Mouse (Mus musculus): ENCODE data around the gene Prok1.

Prok1 gene

DNA sequence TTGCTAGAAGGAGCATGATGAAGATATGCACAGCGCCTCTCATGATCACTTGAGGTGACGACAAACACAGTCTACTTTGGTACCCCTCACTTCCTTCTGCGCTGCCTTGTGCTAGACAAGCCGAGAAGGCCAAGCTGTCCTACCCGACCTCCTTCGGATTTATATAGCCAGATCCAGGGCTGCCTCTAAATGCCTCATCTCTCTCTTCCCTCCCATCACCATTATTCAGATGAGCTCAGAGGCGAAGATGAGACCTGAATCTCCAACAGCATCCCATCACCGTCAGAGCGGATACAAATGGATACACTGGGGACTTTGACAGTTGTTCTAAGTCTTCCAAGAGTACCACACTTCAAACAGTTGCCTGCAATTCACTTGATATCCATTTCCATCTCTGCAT lies at the start of gene Prok1:
Prok1 (minus strand) TSS at position 101 of the 400 bp plus-strand sequence.
- no peak for DNase-seq (ENCODE audit: low read depth, low spot score)

- DNase-seq (ENCODE audit: low read depth, low spot score), result no peak
Measured at GRCm38 (mm10) chr3:107287346-107287745, 47.8 kb upstream of the Prok1 start.

- DNase-seq (ENCODE audit: low read depth, low spot score), result no peak
Measured at GRCm38 (mm10) chr3:107286123-107286522, 46.6 kb upstream of the Prok1 start.

- DNase-seq (ENCODE audit: low read depth, low spot score), result peak; percentile 84
Measured at GRCm38 (mm10) chr3:107278479-107279269, 39.2 kb upstream of the Prok1 start, which contains the start of gene Lamtor5. TSS of gene Lamtor5 (plus strand) at chr3:107278858.

GRCm38 (mm10) chr3:107276626-107277025 lies 37.1 kb upstream of the Prok1 start:
- DNase-seq (ENCODE audit: low read depth, low spot score), result no peak

GRCm38 (mm10) chr3:107275996-107276395 lies 36.5 kb upstream of the Prok1 start:
- no peak for DNase-seq (ENCODE audit: low read depth, low spot score)

DNA sequence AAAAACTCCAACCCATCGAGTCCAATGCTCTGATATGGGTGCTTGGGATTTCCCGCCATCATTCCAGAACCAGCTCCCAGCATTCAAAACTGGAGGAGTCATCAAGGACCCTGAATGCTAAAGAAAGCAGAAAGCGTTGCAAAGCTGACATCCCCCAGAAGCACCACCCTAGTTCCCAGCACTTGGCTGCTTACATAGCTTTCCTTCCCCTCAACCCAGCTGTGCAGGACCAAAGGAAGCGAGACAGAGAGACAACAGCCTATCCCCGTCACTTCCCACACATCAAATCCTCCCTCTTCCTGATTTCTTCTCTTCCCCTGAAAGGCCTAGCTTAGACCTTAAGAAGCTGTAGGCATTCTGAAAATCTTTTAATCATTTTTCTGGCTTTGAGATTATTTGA lies 35.8 kb upstream of the Prok1 start:
- DNase-seq (ENCODE audit: low read depth, low spot score), result no peak

DNA sequence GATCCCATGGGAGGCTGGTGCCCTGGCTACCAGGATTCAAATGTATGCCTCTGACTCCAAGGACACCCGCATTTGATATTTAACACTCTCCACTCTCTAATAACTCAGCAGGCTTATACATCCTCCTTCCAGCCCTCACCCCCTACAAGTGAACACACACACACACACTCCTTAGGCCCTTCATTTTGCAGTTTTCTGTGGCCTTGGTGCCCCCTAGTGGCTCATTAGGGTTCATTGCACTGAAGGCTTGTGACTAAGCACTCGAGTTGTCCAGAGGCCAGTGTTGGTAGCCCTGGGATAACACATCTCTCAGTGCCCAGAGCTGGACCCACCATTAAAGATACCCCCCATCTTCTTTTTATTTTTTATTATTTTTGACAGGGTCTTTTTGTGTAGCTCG lies 34.3 kb upstream of the Prok1 start:
- peak; percentile 36 for DNase-seq (ENCODE audit: low read depth, low spot score)

DNA sequence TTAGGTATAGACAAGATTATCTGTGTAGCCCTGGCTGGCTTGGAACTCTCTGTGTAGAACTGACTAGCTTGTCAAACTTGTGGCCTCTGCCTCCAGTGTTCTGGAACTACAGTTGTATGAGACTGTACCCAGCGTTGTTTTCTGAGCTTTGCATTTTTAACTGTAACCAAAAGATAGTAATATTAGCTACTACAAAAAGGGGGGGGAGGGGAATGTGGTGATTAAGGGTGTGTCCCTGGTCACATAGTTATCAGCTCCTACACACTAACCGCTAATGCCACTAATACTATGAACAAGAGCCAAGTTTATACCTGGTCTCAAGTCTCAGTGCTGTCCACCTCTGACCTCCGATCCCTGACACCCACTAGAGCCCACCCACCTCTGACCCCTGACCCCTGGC lies 32.9 kb upstream of the Prok1 start:
- no peak for DNase-seq (ENCODE audit: low read depth, low spot score)

DNA sequence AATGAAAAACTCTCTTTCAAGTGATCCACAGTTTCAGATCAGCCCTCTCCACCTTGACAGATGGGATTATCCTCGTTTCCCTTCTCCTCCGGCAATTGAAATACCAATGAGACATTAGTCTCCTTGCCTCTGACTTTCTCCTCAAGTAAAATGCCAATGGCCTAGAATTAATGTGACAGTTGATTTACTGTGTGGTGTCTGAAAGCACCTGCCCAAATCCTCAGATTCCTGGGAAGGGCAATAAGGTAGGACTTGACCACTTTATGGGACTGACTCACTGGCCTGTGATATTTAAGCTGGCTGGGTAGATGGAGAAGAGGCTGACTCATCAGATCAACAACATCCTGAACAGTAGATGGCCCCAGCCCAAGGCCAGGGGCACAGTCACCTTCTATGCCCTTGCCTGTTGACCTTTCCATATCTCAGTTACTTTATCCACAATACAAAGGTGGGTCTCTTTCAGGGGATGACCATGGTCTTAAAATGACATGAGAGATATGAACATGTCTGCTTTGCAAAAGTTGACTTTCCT lies 27.4 kb upstream of the Prok1 start:
- DNase-seq (ENCODE audit: low read depth, low spot score), result no peak

DNA sequence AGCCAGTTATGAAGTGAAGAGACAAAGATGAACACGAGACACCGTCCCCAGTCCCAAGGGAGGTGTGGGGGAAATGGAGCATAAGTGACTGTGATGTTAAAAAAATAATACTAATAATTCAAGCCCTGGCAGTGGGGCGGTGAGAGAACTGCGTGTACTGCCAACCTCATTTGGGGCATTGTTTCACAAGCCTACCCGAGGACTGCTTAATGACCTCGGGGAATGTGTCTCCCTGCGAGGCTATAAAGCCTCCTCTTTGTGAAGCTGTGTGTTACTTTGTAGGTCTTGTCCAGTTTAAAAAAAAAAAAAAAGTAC lies 22.3 kb upstream of the Prok1 start:
- no peak for DNase-seq (ENCODE audit: low read depth, low spot score)

DNA sequence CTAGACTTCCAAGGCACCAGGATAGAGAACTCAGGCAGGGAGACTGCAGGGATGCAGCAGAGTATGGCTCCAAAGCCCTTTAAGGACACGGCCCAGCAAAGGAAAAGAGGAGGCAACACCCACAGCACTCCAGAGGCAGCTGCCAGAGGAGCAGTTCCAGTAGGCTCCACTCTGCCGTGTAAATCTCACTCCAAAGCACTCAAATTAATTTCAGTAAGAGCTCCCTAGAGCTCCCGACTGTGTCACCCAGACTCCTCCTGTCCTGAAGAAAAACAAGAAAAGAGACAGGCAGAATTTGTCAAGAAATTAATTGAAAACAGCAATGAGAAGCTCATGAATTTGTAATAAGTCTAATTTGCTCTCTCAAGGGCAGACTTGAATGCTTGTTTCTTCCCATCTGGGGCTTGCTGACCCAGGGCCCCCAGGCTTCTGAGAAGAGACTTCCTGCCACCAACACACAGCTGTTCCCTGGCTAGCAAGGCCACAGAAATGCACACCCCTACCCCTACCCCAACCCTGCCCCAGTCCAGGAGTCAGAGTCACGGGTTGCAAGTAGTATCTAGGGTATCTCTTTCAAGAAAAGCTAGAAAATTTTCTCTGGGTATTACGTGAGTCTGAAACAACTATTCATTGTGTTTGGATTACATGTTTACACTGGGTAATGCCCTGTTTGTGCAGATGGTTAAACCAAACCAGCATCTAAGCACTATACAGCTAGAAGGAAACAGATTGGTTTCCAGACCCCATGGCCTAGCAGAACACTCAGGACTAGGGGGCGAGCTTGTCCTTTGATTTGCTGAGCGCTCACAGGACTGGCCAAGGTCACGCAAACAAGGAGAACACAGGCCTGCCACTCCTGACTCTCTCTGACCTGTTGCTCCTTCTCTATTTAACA lies 21.7 kb upstream of the Prok1 start:
- DNase-seq (ENCODE audit: low read depth, low spot score), result peak; percentile 22

DNA sequence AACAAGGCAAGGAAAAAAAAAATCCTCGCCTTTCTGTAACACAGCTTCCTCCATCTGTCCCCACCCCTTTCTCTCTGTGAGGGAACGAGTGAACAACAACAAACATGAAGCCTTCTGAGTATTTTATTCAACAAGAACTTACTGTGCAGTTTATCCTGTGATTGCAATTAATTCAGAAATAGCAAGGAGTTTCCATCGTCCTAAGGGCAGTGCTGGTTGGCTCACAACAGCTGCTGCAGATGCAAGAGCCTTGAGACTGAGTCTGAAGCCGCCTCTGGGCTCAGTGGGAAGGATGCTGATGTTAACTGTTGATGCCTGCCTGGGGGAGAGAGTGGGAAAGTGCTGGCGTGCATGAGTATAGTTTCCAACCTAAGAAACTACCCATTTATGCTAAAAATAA lies 18.4 kb upstream of the Prok1 start:
- DNase-seq (ENCODE audit: low read depth, low spot score), result no peak

DNA sequence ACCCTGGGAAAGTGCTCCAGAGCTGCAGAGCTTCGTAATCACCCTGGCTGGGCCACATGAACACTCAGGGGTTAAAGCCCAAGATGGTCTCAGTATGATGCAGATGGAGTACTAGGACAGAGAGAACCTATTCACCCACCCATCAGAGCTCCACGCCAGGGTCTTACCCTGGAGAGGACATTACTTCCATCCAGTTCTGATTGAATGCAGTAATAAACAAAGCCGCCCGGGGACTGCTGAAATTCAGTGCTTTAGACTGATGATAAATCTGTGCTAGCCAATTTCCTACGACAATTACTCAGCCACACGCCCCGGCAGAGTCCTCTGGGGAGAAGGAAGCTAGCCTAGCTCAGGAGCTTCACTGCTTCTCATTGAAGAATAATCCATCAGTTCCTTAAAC lies 17.2 kb upstream of the Prok1 start:
- no peak for DNase-seq (ENCODE audit: low read depth, low spot score)

- DNase-seq (ENCODE audit: low read depth, low spot score), result no peak
Measured at GRCm38 (mm10) chr3:107255992-107256391, 16.5 kb upstream of the Prok1 start.

DNA sequence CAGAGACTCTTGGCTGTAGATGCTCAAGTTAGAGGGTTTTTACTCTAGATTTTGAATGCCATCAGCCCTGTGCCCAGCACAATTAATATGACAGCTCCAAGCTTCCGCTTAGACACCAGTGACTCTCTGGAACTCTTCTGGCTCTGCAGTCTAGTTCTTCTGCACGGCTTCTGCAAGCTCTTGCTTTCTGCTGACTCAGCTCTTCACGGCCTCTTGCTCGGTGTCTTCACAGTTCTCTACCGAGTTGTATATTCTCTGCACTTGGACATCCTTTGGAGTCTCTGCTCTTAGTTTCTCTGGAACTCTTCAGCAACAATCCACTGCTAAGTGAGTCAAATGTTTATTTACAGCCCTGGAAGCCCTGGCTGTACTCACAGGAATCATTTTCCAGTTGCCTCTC lies 14.4 kb upstream of the Prok1 start:
- peak; percentile 10 for DNase-seq (ENCODE audit: low read depth, low spot score)

DNA sequence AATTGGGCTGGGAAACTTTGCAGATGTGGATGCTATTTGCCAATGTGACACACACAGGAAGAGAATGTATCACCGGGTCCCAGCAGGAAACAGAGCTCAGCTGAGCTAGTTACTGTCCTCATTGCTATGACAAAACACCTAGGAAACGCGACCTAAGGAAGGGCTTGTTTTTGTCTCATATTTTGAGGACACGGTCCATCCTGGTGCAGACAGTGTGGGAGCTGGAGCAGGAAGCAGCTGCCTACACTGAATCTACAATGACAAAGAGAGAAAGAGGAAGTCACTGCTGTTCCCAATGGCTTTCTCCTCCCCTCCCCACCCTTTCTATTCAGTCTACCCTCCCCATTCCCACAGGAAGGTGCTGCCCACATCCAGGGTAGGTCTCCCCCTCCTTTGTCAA lies 12.5 kb upstream of the Prok1 start:
- DNase-seq (ENCODE audit: low read depth, low spot score), result no peak

- no peak for DNase-seq (ENCODE audit: low read depth, low spot score)
Measured at GRCm38 (mm10) chr3:107250320-107250719, 10.8 kb upstream of the Prok1 start.

DNA sequence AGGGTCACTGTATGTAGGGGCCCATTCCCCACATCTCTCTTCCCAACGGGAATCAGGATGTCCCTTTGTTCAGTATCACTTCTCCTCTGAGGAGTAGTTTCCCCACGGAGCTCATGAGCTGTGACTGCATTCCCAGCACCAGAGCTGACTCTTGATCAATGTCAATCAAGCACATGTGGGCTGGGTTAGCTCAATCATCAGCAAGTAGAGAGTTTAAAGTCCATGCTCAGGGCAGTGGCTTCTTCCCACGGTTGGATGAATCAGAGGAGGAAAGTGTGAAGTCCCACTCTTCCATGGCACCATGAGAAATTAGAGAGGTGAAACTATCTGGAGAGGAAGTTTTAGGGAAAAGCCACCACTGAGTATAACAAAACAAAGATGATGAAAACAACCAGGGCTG lies 9.5 kb upstream of the Prok1 start:
- no peak for DNase-seq (ENCODE audit: low read depth, low spot score)

GRCm38 (mm10) chr3:107246876-107247275 lies 7.4 kb upstream of the Prok1 start:
- no peak for DNase-seq (ENCODE audit: low read depth, low spot score)

DNA sequence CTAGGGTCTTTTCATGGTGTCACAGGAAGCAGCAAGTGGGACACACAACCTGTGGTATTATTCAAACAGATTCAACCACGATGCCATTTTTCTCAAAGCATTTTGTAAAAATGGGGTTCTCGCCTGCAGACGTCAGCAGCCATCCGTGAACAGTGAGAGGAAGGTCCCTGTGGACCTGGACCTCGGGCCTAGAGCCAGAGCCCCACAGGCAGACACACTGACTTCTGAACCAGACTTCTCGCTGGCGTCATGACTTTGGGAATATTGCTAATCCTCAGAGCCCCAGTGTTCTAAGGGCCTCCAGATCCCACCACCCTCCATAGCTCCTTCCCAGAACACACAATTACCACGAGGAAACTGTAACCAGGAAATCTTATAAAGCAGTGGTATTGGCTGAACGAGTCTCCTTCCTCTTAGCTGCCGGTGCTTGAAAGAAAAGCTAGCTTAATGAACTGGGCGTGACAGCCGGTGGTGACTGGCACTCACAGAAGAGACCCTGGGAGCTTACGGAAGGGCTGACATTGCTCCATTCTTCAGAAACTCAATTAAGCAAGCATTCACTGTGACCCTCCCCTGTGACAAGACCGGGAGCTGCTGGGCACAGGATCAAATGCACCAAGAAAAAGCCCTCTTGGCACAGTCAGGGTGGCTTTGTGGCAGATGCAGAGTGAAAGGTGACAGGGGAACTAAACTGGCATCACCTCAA lies 2.0 kb upstream of the Prok1 start:
- no peak for DNase-seq (ENCODE audit: low read depth, low spot score)

DNA sequence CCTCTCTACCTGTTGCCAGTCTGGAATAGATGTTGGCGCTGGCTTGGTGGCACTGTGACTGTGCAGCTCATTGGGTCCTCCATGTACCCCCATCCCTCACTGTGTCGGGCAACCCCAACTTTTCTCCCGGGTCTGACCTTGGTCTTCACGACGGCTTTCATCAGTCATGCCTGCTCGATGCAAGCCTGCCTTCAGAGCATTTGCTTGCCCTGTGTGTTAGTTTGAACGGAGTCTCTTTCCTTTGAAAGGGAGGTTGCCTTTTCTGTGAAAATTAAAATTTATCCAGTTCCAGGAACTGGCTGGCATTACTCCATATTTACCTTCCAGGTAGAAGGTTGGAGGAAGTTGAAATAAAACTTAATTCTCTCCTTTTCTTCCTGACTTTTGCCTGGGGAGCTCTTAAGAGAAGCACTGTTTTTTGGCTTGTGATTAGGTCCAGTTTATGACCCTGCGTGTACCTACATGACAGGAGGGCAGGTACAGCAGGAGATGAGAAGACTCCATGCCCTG lies 981 bp downstream of the Prok1 start:
- no peak for DNase-seq (ENCODE audit: low read depth, low spot score)

All from telencephalon, adult 2 months (tissue).